Mouse (Mus musculus) right cerebral cortex, postnatal 10 days (tissue): ENCODE data around the gene Usp3.

Experiments used
- DNase-seq, 2 experiments: peaks; one replicate each; pipeline ENCODE4 v3.0.0; 2021; ENCODE audit warnings: low spot score in 2 of 2

The Usp3 gene

DNA sequence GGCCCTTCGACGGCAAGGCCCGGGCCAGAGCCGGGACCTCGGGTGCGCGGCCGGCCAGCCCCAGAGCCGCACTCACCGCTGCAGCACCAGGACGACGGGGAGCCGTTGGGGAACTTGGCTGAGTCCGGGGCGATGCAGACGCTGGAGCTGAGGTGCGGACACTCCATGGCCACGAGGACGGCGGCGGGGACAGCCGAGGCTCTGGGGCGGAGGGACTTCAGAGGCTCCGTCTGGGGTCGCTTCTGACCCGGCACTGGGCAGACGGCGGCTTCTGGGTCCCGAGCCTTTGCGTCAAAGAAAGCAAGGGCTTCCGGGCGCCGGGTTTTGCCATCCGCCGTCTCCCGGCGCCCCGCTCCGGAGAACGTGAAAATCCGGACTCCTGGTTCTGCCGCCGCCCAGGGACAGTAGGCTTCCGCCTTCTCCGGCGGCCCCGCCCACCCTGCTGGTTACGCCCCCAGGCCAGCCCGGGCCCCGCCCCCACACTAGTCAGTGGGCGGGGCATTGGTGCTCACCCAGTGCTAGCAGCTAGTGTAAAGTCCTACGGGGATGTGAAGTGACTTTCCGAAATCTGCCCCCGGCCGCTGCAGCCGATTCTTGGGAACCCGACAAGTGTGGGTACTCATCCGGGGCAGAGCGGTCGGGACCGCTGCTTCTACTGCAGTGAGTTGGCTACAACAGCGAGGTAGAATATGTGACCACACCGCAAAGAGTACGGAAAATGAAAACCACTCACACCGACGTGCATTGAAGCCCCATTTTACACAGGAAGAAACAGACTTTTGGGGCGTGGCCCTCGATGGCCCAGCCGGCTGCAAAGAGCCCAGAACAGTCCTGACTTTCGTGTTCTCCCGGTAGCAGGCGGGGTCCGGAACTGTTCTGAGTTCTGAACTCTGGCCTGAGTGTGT lies at the start of gene Usp3:
Gene Usp3, minus strand, starts transcription at position 435 of the 905 bp plus-strand sequence.
- peak; percentile 95 to 96 for DNase-seq

- no peak for DNase-seq
Observed at GRCm38 (mm10) chr9:66640491-66640890, 47.5 kb upstream of the Usp3 start.

- no peak for DNase-seq
Observed at GRCm38 (mm10) chr9:66639626-66640025, 46.7 kb upstream of the Usp3 start.

GRCm38 (mm10) chr9:66632441-66632840 lies 39.5 kb upstream of the Usp3 start:
- no peak for DNase-seq

GRCm38 (mm10) chr9:66630931-66631330 lies 38.0 kb upstream of the Usp3 start:
- DNase-seq: no peak

- no peak for DNase-seq
Observed at GRCm38 (mm10) chr9:66626661-66627060, 33.7 kb upstream of the Usp3 start.

- DNase-seq: no peak
Observed at GRCm38 (mm10) chr9:66625974-66626530, 33.1 kb upstream of the Usp3 start.

DNA sequence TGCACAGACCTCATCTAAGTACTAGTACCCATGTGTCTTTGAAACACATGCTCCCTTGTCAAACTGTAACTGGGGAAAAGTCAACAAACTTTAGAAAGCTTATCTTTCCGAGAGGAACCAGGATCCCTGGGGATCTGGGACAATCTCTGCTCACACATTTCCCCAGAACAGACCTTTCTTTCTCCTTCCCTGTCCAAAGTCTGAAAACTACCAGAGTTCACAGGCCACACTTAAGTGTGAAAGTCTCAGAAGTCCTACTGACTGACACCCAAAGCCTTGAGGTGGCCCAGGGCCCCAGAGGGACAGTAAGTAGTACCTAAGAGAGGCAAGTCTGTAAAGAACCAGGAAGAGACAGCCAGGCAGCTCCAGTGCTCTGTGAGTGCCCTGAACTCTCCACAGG lies 31.9 kb upstream of the Usp3 start:
- no peak for DNase-seq

DNA sequence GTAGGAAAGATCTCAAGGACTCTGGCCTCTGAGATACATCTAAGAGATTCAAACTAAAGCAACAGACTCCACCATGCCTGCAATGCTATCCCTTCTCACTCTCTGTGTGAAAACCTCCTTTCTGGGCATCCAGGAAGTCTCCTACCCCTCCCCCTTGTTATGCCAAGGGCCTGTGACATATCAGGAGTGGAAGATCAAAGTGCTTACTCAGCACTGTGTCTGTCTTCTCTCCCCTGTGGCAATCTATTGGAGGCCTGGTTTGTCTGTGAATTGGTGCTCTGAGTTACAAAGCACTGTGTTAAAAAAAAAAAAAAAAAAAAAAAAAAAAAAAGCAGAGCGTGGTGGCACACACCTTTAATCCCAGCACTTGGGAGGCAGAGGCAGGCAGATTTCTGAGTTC lies 30.7 kb upstream of the Usp3 start:
- no peak for DNase-seq

DNA sequence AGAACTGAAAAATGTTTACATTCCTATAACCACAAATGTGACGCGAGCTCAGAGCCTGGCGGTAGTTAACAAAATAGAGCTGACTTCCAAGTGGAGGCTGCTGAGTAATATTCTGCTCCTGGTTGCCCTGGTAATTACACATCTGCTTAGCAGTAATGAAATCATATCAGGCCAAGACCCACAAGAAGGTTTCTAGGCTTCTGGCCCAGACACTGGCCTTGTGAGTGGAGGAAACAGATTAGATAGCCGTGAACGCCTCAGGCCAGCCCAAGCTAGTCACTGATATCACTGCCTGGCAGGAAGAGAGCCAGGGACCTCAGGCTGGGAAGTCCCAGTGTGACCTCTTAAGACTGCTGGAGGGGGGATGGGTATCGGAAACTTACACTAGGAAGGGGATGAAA lies 27.6 kb upstream of the Usp3 start:
- DNase-seq: peak; percentile 27 to 31

DNA sequence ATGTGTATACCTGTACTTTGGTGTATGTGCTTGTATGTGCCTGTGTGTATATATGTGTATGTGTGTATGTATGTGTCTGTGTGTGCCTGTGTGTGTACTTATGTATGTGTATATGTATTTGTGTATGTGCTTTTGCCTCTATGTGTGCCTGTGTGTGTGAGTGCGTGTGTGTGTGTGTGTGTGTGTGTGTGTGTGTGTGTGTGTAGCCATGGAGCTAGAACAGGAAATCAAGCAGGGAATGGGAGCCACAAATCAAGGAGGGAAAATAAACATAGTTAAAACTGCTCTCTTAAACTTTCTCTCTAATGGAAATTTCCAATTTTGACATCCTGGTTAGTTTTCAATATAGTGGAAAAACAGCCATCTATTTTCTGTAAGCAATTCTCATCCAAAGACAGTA lies 27.1 kb upstream of the Usp3 start:
- no peak for DNase-seq

GRCm38 (mm10) chr9:66617812-66618211 lies 24.9 kb upstream of the Usp3 start:
- no peak for DNase-seq

DNA sequence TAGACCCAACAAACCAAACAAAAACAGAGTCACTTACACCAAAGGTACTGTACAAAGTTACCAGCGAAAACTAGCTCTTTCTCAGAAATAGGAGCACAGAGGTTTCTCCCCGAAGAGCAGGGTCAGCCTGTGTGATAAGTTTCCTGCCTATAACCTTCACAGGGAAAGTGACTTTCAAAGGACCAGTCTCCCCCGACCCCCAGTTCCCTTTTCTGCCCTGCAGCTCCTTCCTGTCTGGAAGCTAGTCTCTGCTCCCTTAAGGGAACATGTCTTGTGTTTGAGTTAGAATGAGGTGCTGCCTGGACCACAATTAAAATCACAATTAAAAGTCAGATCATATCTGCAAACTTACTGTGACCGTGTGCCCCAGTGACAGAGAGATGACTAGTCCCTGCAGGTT lies 23.9 kb upstream of the Usp3 start:
- DNase-seq: no peak

DNA sequence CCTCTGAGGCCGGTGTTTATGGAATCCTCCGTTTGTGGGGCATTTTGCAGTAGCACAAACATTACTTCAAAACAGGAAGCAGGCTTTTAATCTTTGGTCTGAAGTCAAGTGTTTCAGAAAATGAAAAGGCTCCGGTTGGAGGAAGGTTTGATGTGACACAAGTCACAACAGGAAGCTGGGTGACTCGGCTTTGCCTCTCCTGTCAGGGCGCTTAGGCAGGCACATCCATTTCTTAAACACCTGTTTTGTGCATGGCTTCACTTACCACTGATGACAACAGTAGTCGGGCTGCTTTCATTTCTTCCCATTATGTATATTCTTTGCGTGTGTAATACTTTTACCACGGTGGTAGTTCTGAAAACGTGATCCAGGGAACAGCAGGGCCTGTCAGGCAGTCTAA lies 22.2 kb upstream of the Usp3 start:
- DNase-seq: no peak

GRCm38 (mm10) chr9:66614547-66614946 lies 21.6 kb upstream of the Usp3 start:
- no peak for DNase-seq

DNA sequence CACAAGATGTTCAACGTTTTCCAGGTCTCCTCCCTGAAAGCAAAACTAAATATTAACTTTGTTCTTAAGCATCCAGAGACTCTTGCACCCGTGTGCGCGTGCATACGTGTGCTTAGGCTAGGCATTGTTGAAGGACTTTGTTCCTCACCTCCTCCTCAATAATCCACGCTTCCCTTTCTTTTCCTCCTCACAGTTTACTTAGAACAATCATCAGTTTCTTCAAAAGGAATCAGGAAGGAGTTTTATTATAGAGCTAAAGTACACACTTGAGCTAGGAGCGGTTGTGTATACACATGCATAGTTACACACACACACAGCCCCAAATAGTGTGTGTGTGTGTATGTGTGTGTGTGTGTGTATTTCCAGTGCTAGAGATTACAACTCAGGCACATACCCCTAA lies 20.7 kb upstream of the Usp3 start:
- no peak for DNase-seq

DNA sequence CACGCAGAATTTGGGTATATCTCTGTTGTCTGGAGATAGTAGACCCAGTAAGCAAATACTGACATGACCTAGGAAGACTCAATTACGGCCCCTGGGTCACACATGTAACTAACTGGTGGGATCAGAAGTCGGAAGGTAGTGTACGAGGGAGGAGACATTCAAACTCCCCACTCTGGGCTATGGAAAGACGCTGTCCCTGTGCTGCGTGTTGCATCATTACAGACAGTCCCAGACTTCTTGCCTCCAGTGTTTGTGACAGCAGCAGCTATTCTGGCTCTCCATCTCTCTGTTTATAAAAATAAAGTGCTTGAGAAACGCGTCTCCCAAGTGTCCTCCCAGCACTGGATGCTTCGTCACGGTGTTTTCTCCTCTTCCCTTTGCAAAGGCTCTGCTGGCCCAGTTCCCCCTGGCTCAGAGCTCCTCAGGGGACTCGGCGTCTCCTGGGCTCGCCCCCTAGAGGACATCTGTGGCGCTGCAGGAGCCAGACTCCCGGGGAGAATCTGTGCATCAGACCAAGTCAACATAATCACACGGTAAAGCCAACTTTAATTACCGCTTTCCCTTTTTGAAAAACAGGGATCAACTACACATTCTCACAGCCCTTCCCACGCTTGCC lies 18.6 kb upstream of the Usp3 start:
- DNase-seq: peak; percentile 88 to 94

GRCm38 (mm10) chr9:66608817-66609345 lies 15.9 kb upstream of the Usp3 start:
- DNase-seq: no peak

- no peak for DNase-seq
Observed at GRCm38 (mm10) chr9:66606851-66607250, 13.9 kb upstream of the Usp3 start.

- no peak for DNase-seq
Observed at GRCm38 (mm10) chr9:66605876-66606750, 13.2 kb upstream of the Usp3 start.

- DNase-seq: no peak
Observed at GRCm38 (mm10) chr9:66604349-66605206, 11.6 kb upstream of the Usp3 start.
